Mouse (Mus musculus) spleen, adult 12 weeks (tissue): ENCODE results near the gene Tedc1.

Experiments
- DNase-seq: peaks from one replicate; pipeline ENCODE4 v3.0.0; 2022; ENCODE audit warnings: low spot score

Tedc1 gene

DNA sequence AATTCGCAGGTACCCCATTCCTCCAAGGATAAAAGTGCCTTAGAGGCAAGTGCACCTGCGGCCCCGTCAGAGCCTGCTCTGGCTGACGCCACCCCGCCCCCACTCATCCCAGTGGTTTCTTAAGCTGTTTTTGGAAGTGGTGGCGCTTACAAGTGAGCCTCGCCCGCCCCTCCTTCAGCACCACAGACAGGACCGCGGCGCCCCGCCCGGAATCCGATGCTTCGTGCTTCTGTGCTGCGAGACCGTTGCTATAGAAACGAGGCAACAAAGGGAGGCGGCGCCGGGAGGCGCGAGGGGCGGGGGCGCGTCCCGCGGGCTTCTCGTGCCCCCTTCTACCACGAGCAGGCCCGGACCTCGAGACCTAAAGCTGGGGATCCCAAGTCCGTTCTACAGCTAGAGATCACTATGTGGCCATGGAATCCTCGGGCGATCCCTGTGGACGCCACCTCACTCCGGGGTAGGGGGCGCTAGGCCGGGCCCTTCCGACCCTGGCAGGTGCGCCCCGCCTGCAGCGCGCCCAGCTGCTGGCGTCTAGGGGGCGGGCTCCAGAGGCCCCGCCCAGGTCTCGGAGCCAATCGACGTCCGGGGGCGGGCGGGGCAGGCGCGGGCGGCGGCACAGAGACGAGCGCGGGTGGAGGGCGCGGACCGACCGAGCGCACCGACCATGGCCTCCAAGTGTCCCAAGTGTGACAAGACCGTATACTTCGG, 16.2 kb upstream of the Tedc1 start, which contains the start of gene Crip2:
Crip2 (plus strand) TSS at position 329 of the 708 bp plus-strand sequence.
- DNase-seq: peak; percentile 83

DNA sequence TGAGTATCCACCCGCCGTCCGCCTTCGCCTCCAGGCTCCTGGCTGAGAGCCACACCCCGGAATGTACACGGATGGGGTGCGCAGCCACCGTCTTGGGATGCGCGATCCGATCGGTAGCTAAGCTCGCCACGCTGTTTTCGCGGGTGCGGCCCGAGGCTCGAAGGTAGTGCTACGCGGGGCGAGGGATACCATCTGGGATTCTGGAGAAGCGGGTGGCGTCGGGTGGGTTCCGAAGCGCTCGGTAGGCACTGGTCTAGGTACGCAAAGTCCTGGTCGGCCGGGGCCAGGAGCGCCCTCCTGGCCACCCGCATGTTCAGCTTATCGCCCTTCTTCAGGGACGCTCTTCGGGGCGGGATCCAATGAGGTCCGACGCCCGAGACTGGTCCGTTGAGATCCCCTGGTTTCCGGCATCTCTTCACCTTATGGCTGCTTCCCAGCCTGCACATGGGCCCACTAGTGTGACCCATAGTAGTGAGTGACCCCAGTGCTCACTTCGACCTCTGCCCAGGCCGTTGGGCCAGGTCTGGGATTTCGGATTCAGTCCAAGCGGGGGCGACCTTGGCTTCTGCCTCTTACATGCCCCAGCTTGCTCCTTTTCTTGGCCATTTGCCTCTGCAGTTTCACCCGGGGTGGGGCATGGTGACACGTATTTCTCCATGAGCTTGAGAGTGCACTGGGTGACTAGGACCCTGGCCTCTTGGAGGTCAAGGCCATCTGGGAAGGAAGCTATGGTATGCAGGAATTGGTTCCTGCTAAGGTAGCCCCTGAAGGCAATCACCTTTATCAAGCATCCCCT, 15.4 kb upstream of the Tedc1 start:
- DNase-seq: no peak

DNA sequence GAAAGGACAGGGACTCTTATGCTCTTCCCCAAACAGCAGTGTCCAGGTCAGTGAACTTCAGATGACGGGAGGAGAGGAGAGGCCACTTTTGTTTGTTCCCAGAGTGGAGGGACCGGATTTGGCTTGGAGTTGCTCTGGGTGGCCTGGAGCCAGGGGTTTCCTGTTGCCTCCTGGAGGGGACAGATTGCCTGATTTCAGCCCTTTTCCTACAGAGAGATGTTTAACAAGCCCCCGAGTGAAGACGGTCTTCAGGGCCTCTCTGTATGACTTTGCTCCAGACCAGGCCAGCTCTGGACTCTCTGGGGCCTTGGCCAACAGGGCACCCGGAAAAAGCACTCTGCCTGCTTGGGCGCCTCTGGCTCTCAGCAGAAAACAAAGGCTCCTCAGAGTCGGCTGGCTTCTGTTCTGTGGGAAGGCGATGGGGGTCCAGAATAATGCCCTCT, 14.7 kb upstream of the Tedc1 start:
- no peak for DNase-seq

DNA sequence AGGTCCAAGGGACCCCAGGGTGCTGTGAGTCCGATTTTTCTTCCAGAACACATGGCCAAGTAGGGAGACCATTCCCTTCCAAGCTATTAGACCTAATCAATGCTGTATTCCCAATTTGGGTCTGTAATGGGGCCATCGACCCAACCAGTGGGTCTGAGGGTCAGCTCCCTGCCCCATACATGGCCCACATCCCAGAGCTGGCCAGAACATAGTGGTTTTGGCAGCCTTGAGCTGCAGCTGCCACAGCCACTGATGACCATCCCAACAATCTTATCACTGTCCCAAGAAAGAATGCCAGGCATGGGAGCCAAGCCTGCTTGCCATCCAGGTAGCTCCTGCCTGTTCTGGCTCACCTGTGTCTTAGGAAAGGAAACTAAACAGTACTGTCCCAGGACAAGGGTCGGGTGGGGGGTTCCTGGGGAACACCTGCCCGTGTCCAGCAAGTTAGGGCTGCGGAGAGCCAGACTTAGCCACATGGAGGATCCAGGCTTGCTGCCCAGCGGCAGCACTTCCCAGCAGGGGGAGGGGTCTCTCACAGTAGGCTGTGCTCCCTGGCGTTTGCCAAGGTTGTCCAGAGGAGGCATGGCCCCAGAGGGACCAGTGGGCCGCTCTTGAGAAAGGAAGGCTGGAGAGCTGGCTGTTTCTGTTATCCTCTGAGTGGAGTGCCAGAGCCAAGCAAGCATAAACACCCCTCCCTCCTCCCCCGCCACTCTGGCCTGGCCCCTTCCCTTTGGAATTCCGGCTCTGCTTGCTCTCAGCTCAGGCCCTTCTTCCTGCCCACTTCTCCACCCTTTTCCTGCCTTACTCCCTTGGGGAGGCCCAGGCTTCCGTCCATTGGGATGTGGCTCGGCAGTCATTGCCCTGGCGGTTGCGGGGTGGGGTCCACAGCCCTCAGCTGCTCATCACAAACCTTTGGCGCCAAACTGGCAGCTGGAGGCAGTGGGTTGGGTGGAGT, 13.9 kb upstream of the Tedc1 start:
- DNase-seq: no peak

DNA sequence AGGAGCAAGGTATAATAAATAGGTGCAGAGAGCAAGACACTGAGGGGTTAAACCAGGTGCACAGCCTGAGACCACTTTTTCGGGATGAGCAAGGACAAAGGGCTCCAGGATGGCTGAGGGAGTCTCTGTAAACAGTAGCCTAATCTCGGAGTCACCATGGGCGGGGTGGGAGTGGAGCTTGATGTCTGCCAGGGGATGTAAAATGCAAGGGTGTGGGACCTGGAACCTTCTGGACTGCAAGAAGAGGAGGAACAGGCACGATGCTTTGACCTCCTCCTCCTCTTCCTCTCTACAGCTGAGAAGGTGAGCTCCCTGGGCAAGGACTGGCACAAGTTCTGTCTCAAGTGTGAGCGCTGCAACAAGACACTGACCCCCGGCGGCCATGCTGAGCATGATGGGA, 13.1 kb upstream of the Tedc1 start:
- DNase-seq: no peak

DNA sequence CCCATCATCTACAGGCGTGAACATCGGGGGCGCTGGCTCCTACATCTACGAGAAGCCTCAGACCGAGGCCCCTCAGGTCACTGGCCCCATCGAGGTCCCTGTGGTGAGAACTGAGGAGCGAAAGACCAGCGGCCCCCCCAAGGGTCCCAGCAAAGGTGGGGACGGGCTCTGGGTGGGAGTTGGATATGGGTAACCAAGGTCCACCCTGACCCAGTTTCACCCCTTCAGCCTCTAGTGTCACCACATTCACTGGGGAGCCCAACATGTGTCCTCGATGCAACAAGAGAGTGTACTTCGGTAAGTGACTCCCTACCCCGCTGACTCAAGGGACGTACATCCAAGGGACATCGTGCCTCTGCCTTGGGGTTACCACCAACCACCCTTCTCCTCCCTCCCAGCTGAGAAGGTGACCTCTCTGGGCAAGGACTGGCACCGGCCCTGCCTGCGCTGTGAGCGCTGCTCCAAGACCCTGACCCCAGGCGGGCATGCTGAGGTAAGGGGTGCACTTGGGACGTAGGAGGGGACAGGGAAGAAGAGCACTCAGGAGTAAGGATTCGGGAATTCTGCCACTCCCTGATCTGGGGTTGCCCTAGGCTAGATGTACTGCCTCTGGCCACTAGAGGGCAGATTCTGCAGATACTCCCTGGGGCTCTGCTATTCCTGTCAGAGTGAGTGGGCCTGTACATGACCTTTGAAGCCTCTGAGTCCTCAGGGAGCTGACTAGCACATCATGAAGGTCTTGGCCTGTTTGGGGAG, 12.0 kb upstream of the Tedc1 start:
- DNase-seq: no peak

DNA sequence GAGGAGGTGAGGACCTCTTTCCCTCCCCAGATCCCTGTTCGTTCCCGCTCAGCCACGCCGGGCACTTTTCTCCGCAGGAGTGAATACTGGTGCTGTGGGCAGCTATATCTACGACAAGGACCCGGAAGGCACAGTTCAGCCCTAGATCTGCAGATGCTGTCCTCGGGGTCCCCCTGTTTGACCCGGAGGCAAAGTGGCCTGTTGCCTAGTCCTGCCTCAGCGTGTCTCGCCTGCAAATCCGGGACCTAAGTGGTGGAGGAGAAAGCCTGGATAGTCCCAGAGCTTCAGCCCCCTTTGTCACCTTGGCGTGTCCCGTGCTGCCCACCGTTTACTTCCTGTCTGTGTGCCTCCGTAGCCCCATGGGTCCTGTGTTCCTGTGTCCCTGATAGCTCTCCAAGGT, 11.3 kb upstream of the Tedc1 start:
- DNase-seq: no peak

DNA sequence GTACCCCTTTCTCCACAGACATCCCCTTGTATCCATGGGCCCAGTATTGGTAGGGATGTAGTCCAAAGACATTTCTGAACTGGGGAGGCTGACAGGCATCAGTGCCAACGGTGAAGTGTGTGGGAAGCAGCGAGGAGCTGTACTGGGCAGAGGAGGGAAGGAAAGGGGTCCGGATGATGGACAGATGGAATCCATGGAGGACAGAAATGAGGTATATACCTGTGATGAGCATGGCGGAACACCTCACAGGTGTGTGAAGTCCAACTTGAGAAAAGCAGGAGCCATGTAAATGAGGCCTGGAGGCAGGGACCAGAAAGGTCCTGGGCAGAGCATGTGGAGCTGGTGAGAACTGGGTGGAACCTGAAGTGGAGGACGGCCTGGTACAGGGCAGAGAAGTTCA, 10.6 kb upstream of the Tedc1 start:
- DNase-seq: no peak

DNA sequence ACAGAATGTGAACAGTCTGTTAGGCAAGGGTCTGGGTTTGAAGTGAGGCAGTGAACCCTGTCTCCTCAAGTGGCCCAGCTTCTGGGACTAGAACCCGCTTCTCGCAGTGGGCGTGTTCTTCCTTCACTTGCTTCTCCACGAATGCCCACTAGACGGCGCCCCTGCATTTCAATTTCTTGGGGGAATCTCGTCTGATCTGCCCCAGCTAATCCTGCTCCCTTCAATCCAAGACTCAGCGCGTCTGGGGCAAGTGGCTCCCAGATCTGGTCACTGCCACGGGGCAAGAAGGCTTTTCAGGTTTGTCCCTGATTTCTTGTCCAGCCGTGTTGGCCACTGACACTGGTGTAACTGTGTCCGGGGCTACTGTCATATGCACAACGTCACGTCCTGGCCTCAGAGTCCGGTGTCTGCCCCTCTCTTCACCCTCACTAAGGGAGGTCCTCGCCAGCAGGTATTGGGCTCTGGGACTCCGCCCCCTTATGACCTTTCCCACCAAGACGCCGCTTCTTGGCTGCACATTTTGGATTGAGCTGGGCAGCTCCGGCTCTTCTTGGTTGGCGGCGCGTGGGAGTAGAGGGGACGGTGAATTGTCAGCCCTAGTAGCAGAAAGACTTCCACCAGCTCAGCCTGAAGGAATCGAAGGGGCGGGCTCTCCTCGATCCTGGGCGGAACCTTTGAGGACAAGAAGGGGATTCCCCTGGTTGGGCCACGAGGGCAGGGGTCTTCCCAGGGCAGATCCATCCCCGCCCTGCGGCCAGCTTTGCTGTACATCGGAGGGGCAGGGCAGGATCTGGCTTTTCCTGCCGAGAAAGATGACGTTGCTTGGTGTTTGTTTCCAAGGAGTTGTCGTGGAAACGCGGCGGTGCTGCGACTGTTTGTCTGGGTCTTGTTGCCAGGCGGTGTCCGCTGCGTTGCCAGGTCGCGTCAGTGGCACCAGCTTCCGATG, 9.8 kb upstream of the Tedc1 start, which contains the start of gene Crip1:
Crip1 (plus strand) TSS at position 205 of the 946 bp plus-strand sequence.
- DNase-seq: peak; percentile 86

DNA sequence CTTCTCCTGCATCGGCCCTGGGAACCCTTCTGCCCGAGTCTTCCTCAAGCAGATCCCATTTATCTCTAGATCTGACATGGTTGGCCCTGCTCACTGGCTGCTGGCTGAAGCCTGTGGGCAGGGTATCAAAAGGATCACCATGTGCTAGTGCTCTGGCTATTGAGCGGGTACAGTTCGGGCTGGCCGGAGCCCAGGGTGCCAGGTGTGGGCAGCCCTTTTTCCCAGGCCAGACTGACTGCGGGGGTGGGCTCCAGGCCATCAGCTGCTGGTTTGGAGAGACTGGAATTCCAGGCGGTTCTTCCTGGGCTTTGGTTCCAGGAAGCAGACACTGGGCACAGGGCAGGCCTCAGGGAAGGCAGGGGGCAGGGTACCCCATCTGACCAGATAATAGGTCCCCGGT, 8.7 kb upstream of the Tedc1 start:
- DNase-seq: no peak

DNA sequence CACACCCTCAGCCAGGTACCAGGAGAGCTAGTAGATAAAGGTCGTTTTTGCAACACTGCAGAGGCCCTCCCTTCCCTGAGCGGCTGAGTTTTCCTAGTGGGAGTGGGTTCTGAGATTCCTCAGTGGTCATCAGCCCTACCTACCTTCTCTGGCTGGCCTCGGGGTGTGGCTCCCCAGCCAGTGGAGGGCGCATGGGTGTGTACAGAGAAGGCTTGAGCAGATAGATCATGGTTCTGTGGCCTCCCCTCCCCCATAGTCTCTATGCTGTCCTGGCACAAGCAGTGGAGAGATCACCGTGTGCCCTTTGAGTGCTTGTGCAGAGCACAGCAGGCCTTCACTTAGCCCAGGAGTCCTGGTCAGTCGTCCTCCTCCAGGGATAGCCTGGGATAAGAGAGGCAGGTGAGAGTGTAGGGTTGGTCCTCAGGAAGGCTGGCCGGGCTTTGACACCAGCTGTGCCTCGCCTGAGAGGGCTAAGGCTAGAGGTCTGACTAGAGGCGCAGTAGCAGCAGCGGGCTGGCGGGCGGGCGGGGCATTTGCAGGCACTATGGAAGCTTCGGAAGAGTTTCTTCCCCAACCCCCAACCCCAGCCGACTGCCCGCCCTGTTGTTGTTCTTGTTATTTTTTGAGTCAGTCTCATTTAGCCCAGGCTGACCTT, 7.7 kb upstream of the Tedc1 start:
- peak; percentile 63 for DNase-seq

DNA sequence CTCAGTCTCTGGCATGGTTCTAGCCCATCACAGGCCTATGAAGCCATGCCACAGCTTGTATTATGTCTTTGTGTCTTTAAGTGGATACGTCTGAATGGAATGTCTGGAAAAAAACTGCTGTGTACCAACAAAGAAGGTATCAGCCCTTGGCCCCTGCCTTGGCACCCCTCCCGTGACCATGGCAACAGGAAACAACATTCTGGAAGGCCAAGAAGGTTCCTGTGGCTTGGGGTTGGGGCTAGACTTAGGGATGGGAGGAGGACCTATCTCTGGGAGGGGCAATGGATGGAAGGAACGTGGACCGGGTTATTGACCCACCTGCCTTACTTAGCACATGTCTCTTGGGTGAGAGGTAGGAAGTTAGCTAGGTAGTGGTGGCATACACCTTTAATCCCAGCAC, 6.9 kb upstream of the Tedc1 start:
- no peak for DNase-seq

DNA sequence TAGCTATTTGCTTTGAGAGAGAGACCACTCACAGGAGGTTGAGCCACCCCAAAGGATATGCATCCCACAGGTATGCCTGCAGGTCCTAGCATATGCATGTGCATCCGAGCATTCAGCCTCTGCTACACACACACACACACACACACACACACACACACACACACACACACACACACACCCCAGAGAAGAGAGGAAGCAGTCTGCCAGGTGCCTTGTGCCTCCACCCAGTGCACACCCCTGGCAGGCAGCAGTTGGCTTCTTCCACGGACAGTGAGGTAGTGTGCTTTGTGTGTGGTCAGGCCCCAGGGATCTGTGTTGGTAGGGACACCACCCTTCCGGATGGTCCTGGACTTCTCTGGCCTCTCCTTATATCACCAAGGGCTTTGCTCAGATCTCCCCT, 6.3 kb upstream of the Tedc1 start:
- DNase-seq: no peak

DNA sequence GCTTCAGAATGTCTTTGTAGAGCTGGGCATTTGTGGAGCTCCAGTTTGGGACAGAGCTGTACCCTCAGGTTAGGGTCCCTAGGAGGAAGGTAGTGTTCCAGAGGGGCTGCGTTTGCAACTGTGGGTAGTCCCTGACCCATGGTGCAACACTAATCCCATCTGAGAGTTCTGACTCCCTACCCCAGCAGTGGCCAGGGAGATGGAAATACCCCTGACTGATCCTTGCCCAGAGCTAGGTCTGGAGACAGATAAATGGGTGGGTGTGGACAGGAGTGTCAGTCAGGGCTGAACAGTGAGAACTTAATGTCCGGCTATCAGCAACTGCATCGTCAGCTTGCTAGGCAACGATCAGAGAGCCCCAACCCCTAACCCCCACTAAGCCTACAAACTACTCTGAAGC, 5.6 kb upstream of the Tedc1 start:
- no peak for DNase-seq

DNA sequence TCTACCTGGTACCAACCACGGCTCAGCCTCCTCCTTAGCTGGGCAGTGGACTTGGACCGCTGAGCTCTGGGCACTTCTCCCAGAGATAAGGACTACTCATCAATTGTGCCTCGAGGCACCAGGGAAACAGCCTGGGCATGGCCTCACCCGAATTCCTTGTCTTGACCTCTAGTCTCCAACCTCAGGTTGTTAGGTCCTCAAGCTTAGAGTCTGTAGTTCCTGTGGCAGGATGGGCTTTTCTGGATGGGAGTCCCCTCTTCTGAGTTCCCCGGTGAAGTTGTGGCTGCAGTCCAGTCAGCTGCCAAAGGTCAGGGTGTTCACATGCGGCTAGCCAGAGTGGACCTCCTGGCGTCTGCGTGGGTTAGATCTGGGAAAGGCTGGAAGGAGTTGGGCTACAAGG, 5.2 kb upstream of the Tedc1 start:
- DNase-seq: no peak

DNA sequence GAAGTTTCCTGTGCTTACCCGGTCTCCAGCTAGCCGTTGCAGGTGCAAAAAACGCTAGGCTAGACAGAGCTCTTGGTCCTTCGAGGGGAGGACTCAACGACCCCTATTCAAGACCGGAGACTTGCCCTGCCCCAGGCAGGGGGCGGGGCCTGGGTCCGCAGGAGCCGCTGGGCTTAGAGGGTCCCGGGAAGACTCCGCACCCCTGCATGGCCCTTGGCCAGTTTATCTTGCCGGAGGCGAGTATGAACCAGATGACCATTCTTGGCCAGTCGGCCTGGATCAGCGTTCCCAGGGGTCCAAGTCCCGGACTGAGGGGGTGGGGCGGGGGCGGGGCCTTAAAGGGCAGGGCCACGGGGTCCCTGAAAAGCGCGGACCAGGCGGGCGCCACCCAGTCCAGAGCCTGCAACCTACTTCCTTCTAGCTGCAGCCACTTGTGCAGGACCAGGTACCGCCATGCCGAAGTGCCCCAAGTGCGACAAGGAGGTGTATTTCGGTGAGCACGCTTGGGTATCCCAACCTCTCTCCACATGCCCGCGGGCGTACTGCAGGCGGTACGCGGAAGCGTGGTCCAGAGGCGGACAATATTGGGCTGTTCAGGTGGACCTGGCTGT, 4.5 kb upstream of the Tedc1 start:
- DNase-seq: no peak

DNA sequence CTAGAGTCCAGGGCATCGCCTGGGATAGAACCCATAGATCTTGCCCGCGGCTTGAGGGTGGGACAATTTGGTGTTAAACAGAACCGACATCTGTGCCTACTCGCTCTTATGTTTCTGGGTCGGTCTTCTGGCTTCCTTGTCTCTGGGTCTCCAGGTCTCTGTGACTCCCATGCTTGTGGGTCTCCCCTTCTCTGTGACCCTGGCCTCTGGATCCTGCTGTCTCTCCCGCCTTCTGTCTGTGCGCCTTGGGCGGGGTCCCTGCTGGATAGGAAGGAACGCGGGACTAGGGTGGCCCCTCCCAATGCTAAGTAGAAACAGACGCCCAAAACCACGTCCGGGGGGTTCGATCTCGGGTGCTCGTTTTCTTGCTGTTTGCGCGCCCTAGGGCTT, 4.0 kb upstream of the Tedc1 start:
- DNase-seq: no peak

DNA sequence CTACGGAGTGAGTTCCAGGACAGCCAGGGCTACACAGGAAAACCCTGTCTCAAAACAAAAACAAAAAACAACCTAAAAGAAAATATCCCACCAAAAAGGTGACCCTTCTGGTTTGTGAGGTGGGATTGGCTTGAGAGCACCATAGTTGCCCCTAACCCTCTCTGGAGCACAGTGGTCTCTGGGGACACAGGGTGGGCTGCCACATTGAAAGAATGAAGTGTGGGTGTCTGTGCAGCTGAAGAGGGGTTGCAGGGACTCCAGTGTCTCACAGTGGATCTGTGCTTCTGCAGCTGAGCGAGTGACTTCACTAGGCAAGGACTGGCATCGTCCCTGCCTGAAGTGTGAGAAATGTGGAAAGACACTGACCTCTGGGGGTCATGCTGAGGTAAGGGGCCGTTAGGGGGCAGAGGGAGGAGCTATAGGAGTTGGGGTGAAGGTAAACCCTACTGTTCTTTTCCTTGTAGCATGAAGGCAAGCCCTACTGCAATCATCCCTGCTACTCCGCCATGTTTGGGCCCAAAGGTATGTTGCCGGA, 3.2 kb upstream of the Tedc1 start:
- no peak for DNase-seq

DNA sequence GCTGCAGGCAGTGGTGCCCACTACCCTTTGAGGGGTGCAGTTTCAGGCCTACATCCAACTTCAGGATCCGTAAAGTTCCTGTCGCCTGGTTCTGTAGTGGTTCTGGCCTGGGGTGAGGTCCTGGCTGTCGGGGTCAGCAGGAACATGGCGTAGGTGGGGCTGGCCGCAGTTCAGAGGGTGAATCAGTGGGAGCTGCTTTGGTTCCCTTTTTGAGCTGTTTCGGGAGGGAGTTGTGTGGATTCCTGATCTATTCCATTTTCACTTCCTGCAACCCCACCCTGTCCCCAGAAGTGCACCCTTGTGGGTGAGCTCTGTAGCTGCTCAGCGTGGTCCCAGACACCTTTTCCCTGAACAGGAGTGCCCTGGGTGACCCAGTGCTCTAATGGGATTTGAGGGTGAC, 2.2 kb upstream of the Tedc1 start:
- no peak for DNase-seq
